Mouse (Mus musculus) CH12.LX (cell line): Measurements from ENCODE around the gene Fbll1. TPM values are rescaled to one million over a fixed set of nuclear protein-coding genes. Genes with fewer than 3 reads are reported as not detected.
"Not testable (repeated sequence)": the region's sequence is repeated elsewhere in the genome, so short reads cannot be mapped to it uniquely, and the experiment has no call there.

Experiments used
- DNase-seq: peaks from one replicate; pipeline ENCODE4 v3.0.0-alpha.2; 2013; ENCODE audit errors: extremely low read depth
- H3K27ac ChIP-seq: 2 replicates; pipeline ENCODE4 v1.5.1; 2012; ENCODE audit warnings: low read depth, mild to moderate bottlenecking, control low read depth, moderate library complexity; ENCODE audit not compliant: insufficient read depth
- H3K27me3 ChIP-seq: replicated peaks from 2 replicates; pipeline ENCODE3; 2012; ENCODE audit warnings: inconsistent platforms
- H3K36me3 ChIP-seq, 2 experiments: replicated peaks in 1 of 2; 2 replicates each; pipeline versions ENCODE3 to v1.6.1; 2012; ENCODE audit warnings: inconsistent platforms in 1 of 2, low read length in 1 of 2, mild to moderate bottlenecking in 1 of 2, mixed read lengths in 1 of 2, moderate library complexity in 1 of 2; ENCODE audit not compliant: control insufficient read depth in 1 of 2, insufficient read depth in 1 of 2
- H3K4me1 ChIP-seq, 2 experiments: 2 replicates each; pipeline ENCODE4 v1.6.1; 2012; ENCODE audit warnings: inconsistent platforms in 1 of 2, moderate library complexity in 1 of 2; ENCODE audit not compliant: insufficient read depth in 2 of 2, control insufficient read depth in 1 of 2
- H3K4me2 ChIP-seq: 2 replicates; pipeline ENCODE4 v1.6.1; 2012; ENCODE audit warnings: low read depth, mild to moderate bottlenecking, control low read depth; ENCODE audit not compliant: poor library complexity, insufficient read depth, severe bottlenecking
- H3K4me3 ChIP-seq, 3 experiments: fragments of 150-350 bp in 1 of 3; sonication (generic) in 1 of 3; replicated peaks in 1 of 3; 2 replicates each; pipeline versions ENCODE3 to v1.5.1; 2011 to 2012; ENCODE audit warnings: low read depth in 2 of 3, low read length in 2 of 3, mild to moderate bottlenecking in 2 of 3, moderate library complexity in 2 of 3, control low read depth in 1 of 3, improper control_type of control experiment in 1 of 3, inconsistent platforms in 1 of 3, mixed read lengths in 1 of 3; ENCODE audit not compliant: poor library complexity in 1 of 3
- H3K79me2 ChIP-seq: replicated peaks from 2 replicates; pipeline ENCODE4 v1.6.1; 2012; ENCODE audit warnings: mild to moderate bottlenecking, moderate library complexity; ENCODE audit not compliant: control insufficient read depth, poor library complexity, insufficient read depth, severe bottlenecking; ENCODE audit errors: extremely low read depth
- H3K9ac ChIP-seq: 2 replicates; pipeline ENCODE4 v1.6.1; 2012; ENCODE audit warnings: low read depth, mild to moderate bottlenecking, control low read depth, moderate library complexity; ENCODE audit not compliant: insufficient read depth
- H3K9me3 ChIP-seq: replicated peaks from 2 replicates; pipeline ENCODE3; 2012; ENCODE audit warnings: low read length, inconsistent platforms, mixed read lengths
- ELF1 ChIP-seq: IDR thresholded peaks from 2 replicates; pipeline ENCODE4 v1.6.1; 2014; ENCODE audit warnings: low read depth, mild to moderate bottlenecking, inconsistent platforms, low read length, improper control_type of control experiment
- EP300 ChIP-seq: IDR thresholded peaks from 2 replicates; pipeline ENCODE4 v1.6.1; 2011; ENCODE audit warnings: low read length, improper control_type of control experiment
- ETS1 ChIP-seq: conservative IDR thresholded peaks from 2 replicates; pipeline ENCODE4 v1.6.1; 2012; ENCODE audit warnings: low read depth, mild to moderate bottlenecking, inconsistent platforms, low read length, improper control_type of control experiment, moderate library complexity
- JUND ChIP-seq: conservative IDR thresholded peaks from 2 replicates; pipeline ENCODE4 v1.6.1; 2011; ENCODE audit warnings: low read depth, low read length, improper control_type of control experiment
- KAT2A ChIP-seq: IDR thresholded peaks from 2 replicates; pipeline ENCODE4 v1.6.1; 2012; ENCODE audit warnings: low read length, improper control_type of control experiment, inconsistent platforms; ENCODE audit not compliant: insufficient replicate concordance
- MAZ ChIP-seq: IDR thresholded peaks from 2 replicates; pipeline ENCODE4 v1.6.1; 2012; ENCODE audit warnings: low read depth, mild to moderate bottlenecking, inconsistent platforms, low read length, improper control_type of control experiment, moderate library complexity
- MEF2A ChIP-seq: IDR thresholded peaks from 2 replicates; pipeline ENCODE4 v1.6.1; 2014; ENCODE audit warnings: low read depth, mild to moderate bottlenecking, inconsistent platforms, low read length, improper control_type of control experiment, borderline replicate concordance
- MYC ChIP-seq: IDR thresholded peaks from 2 replicates; pipeline ENCODE4 v1.6.1; 2011; ENCODE audit warnings: low read depth, mild to moderate bottlenecking, improper control_type of control experiment, low read length
- RCOR1 ChIP-seq: conservative IDR thresholded peaks from 2 replicates; pipeline ENCODE4 v1.6.1; 2012; ENCODE audit warnings: low read depth, mild to moderate bottlenecking, inconsistent platforms, low read length, improper control_type of control experiment
- SIN3A ChIP-seq: IDR thresholded peaks from 2 replicates; pipeline ENCODE4 v1.6.1; 2012; ENCODE audit warnings: low read length, improper control_type of control experiment, inconsistent platforms
- SMC3 ChIP-seq: IDR thresholded peaks from 2 replicates; pipeline ENCODE4 v1.6.1; 2011; ENCODE audit warnings: low read depth, low read length, improper control_type of control experiment
- TCF12 ChIP-seq: IDR thresholded peaks from 2 replicates; pipeline ENCODE4 v1.6.1; 2014; ENCODE audit warnings: low read depth, mild to moderate bottlenecking, inconsistent platforms, low read length, improper control_type of control experiment
- USF1 ChIP-seq: IDR thresholded peaks from 2 replicates; pipeline ENCODE4 v1.6.1; 2014; ENCODE audit warnings: low read depth, mild to moderate bottlenecking, inconsistent platforms, low read length, improper control_type of control experiment
- dilution Hi-C: fragments of 300-500 bp; cut with MboI; formaldehyde crosslinking; loops from 2 replicates; pipeline ENCODE4 v1.14.3; 2020; ENCODE audit warnings: low sequenced_read_pairs; ENCODE audit not compliant: extremely low pct_unique_long_range_greater_than_20kb, extremely low pct_ligation_motif_present
- in situ Hi-C: fragments of 300-500 bp; cut with MboI; formaldehyde crosslinking; loops from 3 replicates; pipeline ENCODE4 v1.14.3; 2019; ENCODE audit warnings: low sequenced_read_pairs, low pct_ligation_motif_present, low pct_unique_long_range_greater_than_20kb, mixed read lengths
- polyA plus RNA-seq: library from polyadenylated mRNA; unstranded; fragments of >175 nt; gene quantifications from 2 replicates; pipeline ENCODE4 v1.2.1, GENCODE M21; 2012; ENCODE audit warnings: low read depth; ENCODE audit not compliant: insufficient read length
- total RNA-seq, 2 experiments: library from RNA; depleted of rRNA; stranded (reverse); fragments of 300-350 nt in 1 of 2; fragments of >200 nt in 1 of 2; gene quantifications; 2 replicates each; pipeline ENCODE4 v1.2.3; 2012 to 2014

The Fbll1 gene
- total and polyA plus RNA-seq, 3 experiments, result not detected

DNA sequence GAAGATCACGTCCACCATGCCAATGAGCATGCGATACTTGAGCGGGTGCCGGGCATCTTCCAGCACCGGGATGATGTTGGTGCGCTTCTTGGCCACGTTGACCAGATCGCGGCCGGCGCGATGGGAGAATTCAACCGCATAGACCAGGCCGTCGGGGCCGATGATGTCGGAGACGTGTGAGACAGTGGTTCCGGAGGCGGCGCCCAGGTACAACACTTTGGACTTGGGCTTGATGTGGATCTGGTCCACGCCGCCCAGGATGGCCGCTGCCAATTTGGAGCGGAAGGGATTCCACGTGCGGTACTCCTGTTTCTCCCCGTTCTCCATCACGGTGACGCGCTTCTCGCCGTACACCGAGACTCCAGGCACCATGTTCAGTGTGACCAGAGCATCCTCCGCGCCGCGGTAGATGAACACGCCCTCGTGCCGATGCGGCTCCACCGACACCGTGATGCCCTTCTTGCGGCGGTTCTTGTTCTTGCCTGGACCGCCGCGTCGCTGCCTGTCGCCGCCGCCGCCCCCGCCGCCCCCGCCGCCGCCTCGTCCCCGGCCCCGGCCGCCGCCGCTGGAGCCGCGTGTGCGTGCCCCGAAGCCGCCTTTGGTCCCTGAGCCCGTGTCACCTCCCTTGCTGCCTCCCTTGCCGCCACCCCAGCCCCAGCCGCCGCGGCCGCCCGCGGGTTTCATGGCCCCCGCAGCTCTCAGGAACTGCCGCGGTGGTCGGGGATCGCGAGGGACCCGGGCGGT, 761 bp downstream of the Fbll1 start:
- H3K9ac ChIP-seq, result no peak overlapping the region
- no peak for DNase-seq
- H3K4me3 ChIP-seq, result no peak overlapping the region
- H3K4me2 ChIP-seq, result no peak overlapping the region
- no peak overlapping the region for H3K27ac ChIP-seq
- H3K9me3 ChIP-seq, result peaks cover 11% of the 10 kb centered on the region
- dilution Hi-C loops, result no loop called here
- no peaks in the 10 kb centered on the region for H3K27me3 ChIP-seq
- in situ Hi-C loops, result no loop called here
- H3K79me2 ChIP-seq, result no peaks in the 10 kb centered on the region
- no peak for TF ChIP-seq RCOR1
- peaks cover 5 to 14% of the 10 kb centered on the region in 2 experiments for H3K4me1 ChIP-seq
- peaks cover 0 to 12% of the 10 kb centered on the region in 2 experiments for H3K36me3 ChIP-seq

- H3K4me3 ChIP-seq, H3K27me3 ChIP-seq, in situ Hi-C loops, dilution Hi-C loops, H3K9ac ChIP-seq, H3K79me2 ChIP-seq, H3K9me3 ChIP-seq, H3K4me2 ChIP-seq: not testable (repeated sequence)
- TF ChIP-seq ELF1, result 0 out of 2 replicates have a peak, but pooled peaks have one; percentile 40
- 0 out of 2 replicates have a peak, but pooled peaks have one; percentile 10 for TF ChIP-seq MEF2A
- TF ChIP-seq ETS1, result peak; percentile 75
- peak; percentile 65; the same call in 1 of the 2 replicates for TF ChIP-seq TCF12
- H3K4me1 ChIP-seq, result peaks cover 11 to 31% of the 10 kb centered on the region in 2 experiments
- H3K36me3 ChIP-seq, result peaks cover 17 to 42% of the 10 kb centered on the region in 2 experiments
- DNase-seq, result peak; percentile 74
- 0 out of 2 replicates have a peak overlapping the region, but pooled peaks have one; percentile 15 for H3K27ac ChIP-seq
These were observed 5.9 kb downstream of the Fbll1 start for GRCm38 (mm10) chr11:35792800-35793199.

DNA sequence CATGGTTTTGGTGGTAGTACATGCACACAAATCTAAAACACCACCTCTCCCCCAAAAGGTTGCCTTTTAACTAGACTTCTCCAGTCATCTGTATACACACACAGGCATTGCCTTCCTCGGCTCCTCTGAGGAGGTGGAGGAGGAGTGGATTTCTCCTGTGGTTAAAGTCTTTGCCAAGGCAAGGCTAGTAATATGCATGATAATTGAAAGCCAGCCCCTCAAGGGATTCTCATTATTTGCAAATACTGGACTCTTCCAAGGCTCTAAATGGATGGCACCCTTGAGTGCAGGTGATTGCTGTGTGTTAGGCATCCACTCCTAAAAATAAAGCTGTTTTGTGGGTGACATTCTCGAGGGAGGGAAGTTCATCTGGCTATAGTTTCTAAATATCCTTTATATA, 10.2 kb downstream of the Fbll1 start:
- DNase-seq, result no peak
- H3K27ac ChIP-seq, result no peak overlapping the region
- peaks cover 41 to 74% of the 10 kb centered on the region in 2 experiments for H3K36me3 ChIP-seq
- H3K4me3 ChIP-seq, result no peak overlapping the region
- peaks cover 6% of the 10 kb centered on the region for H3K9me3 ChIP-seq
- TF ChIP-seq EP300, result no peak
- no peak for TF ChIP-seq MAZ
- TF ChIP-seq TCF12, result no peak
- TF ChIP-seq USF1, result no peak
- TF ChIP-seq SIN3A, result no peak
- no peak for TF ChIP-seq KAT2A
- TF ChIP-seq SMC3, result no peak
- no peak for TF ChIP-seq MYC
- TF ChIP-seq JUND, result no peak
- TF ChIP-seq, all 38 proteins: peak for 0
- Histone ChIP-seq H3K9ac (no peak overlapping the region), H3K27me3 (no peaks in the 10 kb centered on the region), H3K4me2 (no peak overlapping the region), H3K4me1 (peaks cover 9 to 22% of the 10 kb centered on the region in 2 experiments), H3K79me2 (peaks cover 7% of the 10 kb centered on the region)
- dilution Hi-C loops (no loop called here), in situ Hi-C loops (no loop called here)
